Mouse (Mus musculus) CH12.LX (cell line): ENCODE results near the gene Zfp184. TPM values are rescaled to one million over a fixed set of nuclear protein-coding genes. Genes with fewer than 3 reads are reported as not detected.

Experiments used
- DNase-seq: peaks from one replicate; pipeline ENCODE4 v3.0.0-alpha.2; 2013; ENCODE audit errors: extremely low read depth
- H3K27ac ChIP-seq: 2 replicates; pipeline ENCODE4 v1.5.1; 2012; ENCODE audit warnings: low read depth, mild to moderate bottlenecking, control low read depth, moderate library complexity; ENCODE audit not compliant: insufficient read depth
- H3K27me3 ChIP-seq: replicated peaks from 2 replicates; pipeline ENCODE3; 2012; ENCODE audit warnings: inconsistent platforms
- H3K36me3 ChIP-seq, 2 experiments: replicated peaks in 1 of 2; 2 replicates each; pipeline versions ENCODE3 to v1.6.1; 2012; ENCODE audit warnings: inconsistent platforms in 1 of 2, low read length in 1 of 2, mild to moderate bottlenecking in 1 of 2, mixed read lengths in 1 of 2, moderate library complexity in 1 of 2; ENCODE audit not compliant: control insufficient read depth in 1 of 2, insufficient read depth in 1 of 2
- H3K4me1 ChIP-seq, 2 experiments: 2 replicates each; pipeline ENCODE4 v1.6.1; 2012; ENCODE audit warnings: inconsistent platforms in 1 of 2, moderate library complexity in 1 of 2; ENCODE audit not compliant: insufficient read depth in 2 of 2, control insufficient read depth in 1 of 2
- H3K4me2 ChIP-seq: 2 replicates; pipeline ENCODE4 v1.6.1; 2012; ENCODE audit warnings: low read depth, mild to moderate bottlenecking, control low read depth; ENCODE audit not compliant: poor library complexity, insufficient read depth, severe bottlenecking
- H3K4me3 ChIP-seq, 3 experiments: fragments of 150-350 bp in 1 of 3; sonication (generic) in 1 of 3; replicated peaks in 1 of 3; 2 replicates each; pipeline versions ENCODE3 to v1.5.1; 2011 to 2012; ENCODE audit warnings: low read depth in 2 of 3, low read length in 2 of 3, mild to moderate bottlenecking in 2 of 3, moderate library complexity in 2 of 3, control low read depth in 1 of 3, improper control_type of control experiment in 1 of 3, inconsistent platforms in 1 of 3, mixed read lengths in 1 of 3; ENCODE audit not compliant: poor library complexity in 1 of 3
- H3K79me2 ChIP-seq: replicated peaks from 2 replicates; pipeline ENCODE4 v1.6.1; 2012; ENCODE audit warnings: mild to moderate bottlenecking, moderate library complexity; ENCODE audit not compliant: control insufficient read depth, poor library complexity, insufficient read depth, severe bottlenecking; ENCODE audit errors: extremely low read depth
- H3K9ac ChIP-seq: 2 replicates; pipeline ENCODE4 v1.6.1; 2012; ENCODE audit warnings: low read depth, mild to moderate bottlenecking, control low read depth, moderate library complexity; ENCODE audit not compliant: insufficient read depth
- H3K9me3 ChIP-seq: replicated peaks from 2 replicates; pipeline ENCODE3; 2012; ENCODE audit warnings: low read length, inconsistent platforms, mixed read lengths
- BHLHE40 ChIP-seq: IDR thresholded peaks from 2 replicates; pipeline ENCODE4 v1.6.1; 2011; ENCODE audit warnings: mild to moderate bottlenecking, low read depth, low read length, improper control_type of control experiment
- CHD1 ChIP-seq: IDR thresholded peaks from 2 replicates; pipeline ENCODE4 v1.6.1; 2012; ENCODE audit warnings: low read depth, low read length, improper control_type of control experiment, inconsistent platforms
- CHD2 ChIP-seq: IDR thresholded peaks from 2 replicates; pipeline ENCODE4 v1.6.1; 2011; ENCODE audit warnings: low read length, improper control_type of control experiment
- E2F4 ChIP-seq: IDR thresholded peaks from 2 replicates; pipeline ENCODE4 v1.6.1; 2011; ENCODE audit warnings: low read depth, low read length, improper control_type of control experiment; ENCODE audit not compliant: insufficient replicate concordance
- EP300 ChIP-seq: IDR thresholded peaks from 2 replicates; pipeline ENCODE4 v1.6.1; 2011; ENCODE audit warnings: low read length, improper control_type of control experiment
- ETS1 ChIP-seq: conservative IDR thresholded peaks from 2 replicates; pipeline ENCODE4 v1.6.1; 2012; ENCODE audit warnings: low read depth, mild to moderate bottlenecking, inconsistent platforms, low read length, improper control_type of control experiment, moderate library complexity
- IRF4 ChIP-seq: IDR thresholded peaks from 2 replicates; pipeline ENCODE4 v1.6.1; 2014; ENCODE audit warnings: low read depth, mild to moderate bottlenecking, inconsistent platforms, low read length, improper control_type of control experiment
- JUN ChIP-seq: IDR thresholded peaks from 2 replicates; pipeline ENCODE4 v1.6.1; 2011; ENCODE audit warnings: low read depth, mild to moderate bottlenecking, low read length, improper control_type of control experiment, moderate library complexity; ENCODE audit not compliant: insufficient read depth
- JUND ChIP-seq: conservative IDR thresholded peaks from 2 replicates; pipeline ENCODE4 v1.6.1; 2011; ENCODE audit warnings: low read depth, low read length, improper control_type of control experiment
- KAT2A ChIP-seq: IDR thresholded peaks from 2 replicates; pipeline ENCODE4 v1.6.1; 2012; ENCODE audit warnings: low read length, improper control_type of control experiment, inconsistent platforms; ENCODE audit not compliant: insufficient replicate concordance
- MAFK ChIP-seq: IDR thresholded peaks from 2 replicates; pipeline ENCODE4 v1.6.1; 2011; ENCODE audit warnings: low read length, improper control_type of control experiment; ENCODE audit not compliant: insufficient replicate concordance
- MAZ ChIP-seq: IDR thresholded peaks from 2 replicates; pipeline ENCODE4 v1.6.1; 2012; ENCODE audit warnings: low read depth, mild to moderate bottlenecking, inconsistent platforms, low read length, improper control_type of control experiment, moderate library complexity
- MEF2A ChIP-seq: IDR thresholded peaks from 2 replicates; pipeline ENCODE4 v1.6.1; 2014; ENCODE audit warnings: low read depth, mild to moderate bottlenecking, inconsistent platforms, low read length, improper control_type of control experiment, borderline replicate concordance
- MXI1 ChIP-seq: IDR thresholded peaks from 2 replicates; pipeline ENCODE4 v1.6.1; 2011; ENCODE audit warnings: mild to moderate bottlenecking, low read depth, low read length, improper control_type of control experiment
- MYC ChIP-seq: IDR thresholded peaks from 2 replicates; pipeline ENCODE4 v1.6.1; 2011; ENCODE audit warnings: low read depth, mild to moderate bottlenecking, improper control_type of control experiment, low read length
- NELFE ChIP-seq: IDR thresholded peaks from 2 replicates; pipeline ENCODE4 v1.6.1; 2011; ENCODE audit warnings: low read depth, low read length, improper control_type of control experiment
- PAX5 ChIP-seq: IDR thresholded peaks from 2 replicates; pipeline ENCODE4 v1.6.1; 2012; ENCODE audit warnings: low read length, inconsistent platforms, mixed read lengths
- RAD21 ChIP-seq: IDR thresholded peaks from 2 replicates; pipeline ENCODE4 v1.6.1; 2011; ENCODE audit warnings: low read depth, mild to moderate bottlenecking, low read length, improper control_type of control experiment, moderate library complexity
- RCOR1 ChIP-seq: conservative IDR thresholded peaks from 2 replicates; pipeline ENCODE4 v1.6.1; 2012; ENCODE audit warnings: low read depth, mild to moderate bottlenecking, inconsistent platforms, low read length, improper control_type of control experiment
- SIN3A ChIP-seq: IDR thresholded peaks from 2 replicates; pipeline ENCODE4 v1.6.1; 2012; ENCODE audit warnings: low read length, improper control_type of control experiment, inconsistent platforms
- TBP ChIP-seq: conservative IDR thresholded peaks from 2 replicates; pipeline ENCODE4 v1.6.1; 2011; ENCODE audit warnings: low read depth, low read length, improper control_type of control experiment
- TCF12 ChIP-seq: IDR thresholded peaks from 2 replicates; pipeline ENCODE4 v1.6.1; 2014; ENCODE audit warnings: low read depth, mild to moderate bottlenecking, inconsistent platforms, low read length, improper control_type of control experiment
- UBTF ChIP-seq: IDR thresholded peaks from 2 replicates; pipeline ENCODE4 v1.6.1; 2012; ENCODE audit warnings: low read depth, mild to moderate bottlenecking, inconsistent platforms, low read length, improper control_type of control experiment, moderate library complexity
- USF1 ChIP-seq: IDR thresholded peaks from 2 replicates; pipeline ENCODE4 v1.6.1; 2014; ENCODE audit warnings: low read depth, mild to moderate bottlenecking, inconsistent platforms, low read length, improper control_type of control experiment
- USF2 ChIP-seq: conservative IDR thresholded peaks from 2 replicates; pipeline ENCODE4 v1.6.1; 2011; ENCODE audit warnings: low read depth, low read length, improper control_type of control experiment
- ZNF384 ChIP-seq: IDR thresholded peaks from 2 replicates; pipeline ENCODE4 v1.6.1; 2012; ENCODE audit warnings: low read depth, low read length, improper control_type of control experiment, inconsistent platforms
- dilution Hi-C: fragments of 300-500 bp; cut with MboI; formaldehyde crosslinking; loops from 2 replicates; pipeline ENCODE4 v1.14.3; 2020; ENCODE audit warnings: low sequenced_read_pairs; ENCODE audit not compliant: extremely low pct_unique_long_range_greater_than_20kb, extremely low pct_ligation_motif_present
- in situ Hi-C: fragments of 300-500 bp; cut with MboI; formaldehyde crosslinking; loops from 3 replicates; pipeline ENCODE4 v1.14.3; 2019; ENCODE audit warnings: low sequenced_read_pairs, low pct_ligation_motif_present, low pct_unique_long_range_greater_than_20kb, mixed read lengths
- polyA plus RNA-seq: library from polyadenylated mRNA; unstranded; fragments of >175 nt; gene quantifications from 2 replicates; pipeline ENCODE4 v1.2.1, GENCODE M21; 2012; ENCODE audit warnings: low read depth; ENCODE audit not compliant: insufficient read length
- total RNA-seq, 2 experiments: library from RNA; depleted of rRNA; stranded (reverse); fragments of 300-350 nt in 1 of 2; fragments of >200 nt in 1 of 2; gene quantifications; 2 replicates each; pipeline ENCODE4 v1.2.3; 2012 to 2014

Zfp184 gene
- total and polyA plus RNA-seq, 3 experiments: 0.79 to 3.1 (median 2.0) TPM

DNA sequence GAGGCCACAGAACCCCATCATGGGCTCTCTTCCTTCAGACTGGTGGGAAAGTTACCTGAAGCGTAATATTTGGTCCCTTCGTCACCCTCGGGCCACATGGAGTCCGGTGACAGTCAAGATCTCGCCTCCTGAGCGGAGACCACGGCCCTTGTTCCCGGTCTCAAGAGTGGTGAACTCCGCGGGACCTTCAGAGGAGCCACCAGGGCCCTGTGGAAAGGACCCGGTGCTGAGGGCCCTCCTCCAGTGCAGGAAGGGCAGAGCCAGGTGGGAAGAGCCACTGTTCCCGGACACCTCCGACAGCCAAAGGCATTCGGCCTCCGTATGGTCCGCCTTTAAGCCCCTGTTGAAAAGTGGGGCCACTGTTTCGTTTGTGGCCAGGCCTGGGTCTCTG, 36.9 kb downstream of the Zfp184 start:
- Histone ChIP-seq H3K27ac (no peak overlapping the region), H3K79me2 (no peaks in the 10 kb centered on the region), H3K36me3 (no peaks in the 10 kb centered on the region), H3K4me1 (peaks cover 2 to 11% of the 10 kb centered on the region in 2 experiments; a peak in 3 of 4 replicates), H3K9ac (no peak overlapping the region), H3K4me2 (no peak overlapping the region), H3K4me3 (no peak overlapping the region), H3K27me3 (peaks cover 15% of the 10 kb centered on the region), H3K9me3 (no peaks in the 10 kb centered on the region)
- dilution Hi-C loops: no loop called here
- TF ChIP-seq KAT2A: no peak
- no peak for TF ChIP-seq SIN3A
- no peak for TF ChIP-seq UBTF
- no peak for TF ChIP-seq ZNF384
- no peak for TF ChIP-seq RAD21
- TF ChIP-seq JUND: no peak
- TF ChIP-seq IRF4: no peak
- no peak for TF ChIP-seq EP300
- no peak for TF ChIP-seq CHD2
- no peak for DNase-seq
- in situ Hi-C loops: no loop called here

DNA sequence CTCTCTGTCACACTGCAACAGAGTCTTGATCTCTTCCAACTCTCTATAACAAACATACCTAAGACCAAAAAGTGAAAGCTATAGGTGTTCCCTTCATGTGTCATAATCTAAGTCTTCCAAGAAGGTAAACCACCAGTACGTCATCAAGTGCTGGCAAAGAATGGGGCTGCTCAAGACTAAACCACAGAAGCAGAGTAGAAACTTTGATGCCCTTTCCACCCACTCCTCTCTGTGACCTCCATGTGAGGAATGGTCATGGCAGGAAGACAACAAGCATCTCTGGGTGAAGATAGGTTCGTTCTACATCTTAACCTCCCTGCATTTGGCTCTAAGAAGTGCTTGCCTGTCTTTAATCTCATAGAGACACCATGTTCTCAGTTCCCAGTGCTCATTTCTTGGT, 39.6 kb downstream of the Zfp184 start:
- Histone ChIP-seq H3K4me1 (peaks cover under 1 to 2% of the 10 kb centered on the region in 2 experiments; a peak in 2 of 4 replicates), H3K4me2 (no peak overlapping the region), H3K4me3 (no peak overlapping the region), H3K79me2 (no peaks in the 10 kb centered on the region), H3K36me3 (no peaks in the 10 kb centered on the region), H3K9me3 (no peaks in the 10 kb centered on the region), H3K27ac (no peak overlapping the region), H3K27me3 (peaks cover 16% of the 10 kb centered on the region), H3K9ac (no peak overlapping the region)
- dilution Hi-C loops (no loop called here), in situ Hi-C loops (no loop called here)
- DNase-seq: no peak
- no peak for TF ChIP-seq CHD1
- no peak for TF ChIP-seq CHD2

DNA sequence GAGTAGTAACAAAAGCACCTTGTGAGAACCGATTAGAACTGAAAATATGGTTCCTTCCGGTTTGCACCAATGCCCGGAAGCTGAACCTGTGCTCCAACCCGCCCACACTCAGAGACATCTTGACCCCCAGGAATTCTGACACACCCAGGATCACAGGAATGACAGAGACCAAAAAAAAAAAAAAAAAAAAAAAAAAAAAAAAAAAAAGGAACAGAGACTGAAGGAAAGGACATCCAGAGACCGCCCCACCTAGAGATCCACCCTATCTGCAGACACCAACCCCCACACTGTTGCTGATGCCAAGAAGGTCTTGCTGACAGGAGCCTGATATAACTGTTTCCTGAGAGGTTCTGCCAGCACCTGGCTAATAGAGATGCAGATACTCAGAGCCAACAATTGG, 47.7 kb downstream of the Zfp184 start:
- dilution Hi-C loops: no loop called here
- no peak for TF ChIP-seq ZNF384
- TF ChIP-seq E2F4: no peak
- no peak for TF ChIP-seq USF1
- TF ChIP-seq PAX5: no peak
- TF ChIP-seq RAD21: no peak
- no peak for TF ChIP-seq MEF2A
- TF ChIP-seq BHLHE40: no peak
- TF ChIP-seq MAZ: no peak
- no peak for TF ChIP-seq NELFE
- no peak for TF ChIP-seq RCOR1
- no peak for TF ChIP-seq CHD2
- no peak for TF ChIP-seq TCF12
- TF ChIP-seq JUN: no peak
- no peak for TF ChIP-seq MXI1
- no peak for TF ChIP-seq MYC
- no peak for TF ChIP-seq MAFK
- no peak for TF ChIP-seq ETS1
- no peak for TF ChIP-seq USF2
- TF ChIP-seq TBP: no peak
- TF ChIP-seq, all 38 proteins: peak for 0
- H3K4me1 ChIP-seq: peaks cover 3 to 9% of the 10 kb centered on the region in 2 experiments
- H3K27me3 ChIP-seq: peaks cover 7% of the 10 kb centered on the region
- H3K36me3 ChIP-seq: no peaks in the 10 kb centered on the region
- DNase-seq: no peak
- H3K27ac ChIP-seq: no peak overlapping the region
- no peaks in the 10 kb centered on the region for H3K79me2 ChIP-seq
- H3K9ac ChIP-seq: no peak overlapping the region
- H3K4me3 ChIP-seq: no peak overlapping the region
- peaks cover 8% of the 10 kb centered on the region for H3K9me3 ChIP-seq
- no peak overlapping the region for H3K4me2 ChIP-seq
- in situ Hi-C loops: no loop called here
